Mouse (Mus musculus): ENCODE measurements around the gene Khsrp.

DNA sequence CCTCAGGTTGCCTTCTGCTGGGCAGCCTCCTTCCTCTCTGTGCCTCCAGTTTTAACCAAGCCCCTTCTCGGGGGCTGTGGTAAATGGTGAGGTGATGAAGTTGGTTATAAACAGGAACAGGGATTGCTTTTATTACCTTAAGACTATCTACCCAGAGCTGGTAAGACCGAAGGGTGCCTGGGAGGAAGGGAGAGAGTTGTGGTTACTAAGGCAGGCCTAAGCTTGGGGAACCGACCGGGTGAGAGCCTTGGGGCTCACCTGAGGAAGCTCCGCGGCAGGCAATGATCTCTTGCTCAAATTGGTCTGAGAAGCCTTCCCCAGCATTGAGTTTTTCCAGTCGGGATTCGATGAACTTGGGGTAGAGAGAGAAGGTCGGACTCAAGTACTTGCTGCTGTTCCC lies 39.0 kb upstream of the Khsrp start:
- TF ChIP-seq CTCF (conservative IDR thresholded peaks at IDR 0.05; ENCODE audit: insufficient read depth, insufficient read length, low read depth, low read length): no peak
- no peak for TF ChIP-seq POLR2A (IDR thresholded peaks at IDR 0.05; ENCODE audit: low read depth, low read length)

Measured in kidney, adult 2 months (tissue).